Mouse (Mus musculus) c-Kit-positive CD71-positive TER-119-negative erythroid progenitor cells, embryonic 14.5 days (primary cell): ENCODE measurements around the gene Susd1.

ENCODE experiments used
- DNase-seq: peaks from one replicate; pipeline ENCODE4 v3.0.0-alpha.2; 2013; ENCODE audit warnings: low read depth

Susd1 gene

DNA sequence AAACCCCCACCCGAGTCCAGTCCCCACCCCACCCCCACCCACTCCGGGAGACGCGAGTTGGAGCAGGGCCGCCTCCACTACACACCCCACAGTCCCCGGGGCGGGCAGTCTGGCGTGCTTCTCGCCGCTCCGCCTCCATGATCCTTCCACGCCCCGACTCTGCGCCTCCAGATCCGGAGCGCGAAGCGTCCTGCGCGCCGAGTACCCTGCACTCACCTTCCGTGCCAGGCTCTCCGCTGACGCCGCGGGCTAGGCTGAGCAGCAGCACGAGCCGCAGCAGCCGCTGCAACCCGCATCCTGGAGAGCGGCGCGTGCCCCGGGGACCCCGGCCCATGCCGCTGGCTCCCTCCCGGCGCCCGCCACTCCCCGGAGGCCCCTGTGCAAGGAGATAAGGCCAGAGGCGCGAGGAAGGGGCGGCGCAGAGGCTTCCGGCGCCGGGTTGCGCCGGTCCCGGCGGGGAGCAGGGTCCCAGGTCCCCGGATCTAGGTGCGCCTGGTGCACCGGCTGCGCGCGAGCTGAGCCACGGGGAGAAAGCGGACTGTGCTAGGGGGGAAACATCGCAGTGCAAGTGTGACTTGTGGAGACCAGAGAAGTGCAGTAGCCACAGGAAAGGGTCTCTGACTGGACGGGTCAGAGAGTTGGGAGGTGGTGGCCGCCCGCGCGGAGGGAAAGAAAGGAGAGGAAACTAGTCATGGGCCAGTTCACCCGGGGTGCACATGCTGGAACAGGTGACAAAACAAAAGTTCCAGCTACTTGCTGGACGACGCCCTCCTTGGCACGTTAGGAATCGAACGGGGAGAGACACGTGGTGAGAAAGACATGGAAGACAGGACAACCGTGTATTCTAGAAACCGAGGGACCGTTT lies at the start of gene Susd1:
Gene Susd1, minus strand, starts transcription at position 644 of the 865 bp plus-strand sequence.
- DNase-seq = peak; percentile 52

DNA sequence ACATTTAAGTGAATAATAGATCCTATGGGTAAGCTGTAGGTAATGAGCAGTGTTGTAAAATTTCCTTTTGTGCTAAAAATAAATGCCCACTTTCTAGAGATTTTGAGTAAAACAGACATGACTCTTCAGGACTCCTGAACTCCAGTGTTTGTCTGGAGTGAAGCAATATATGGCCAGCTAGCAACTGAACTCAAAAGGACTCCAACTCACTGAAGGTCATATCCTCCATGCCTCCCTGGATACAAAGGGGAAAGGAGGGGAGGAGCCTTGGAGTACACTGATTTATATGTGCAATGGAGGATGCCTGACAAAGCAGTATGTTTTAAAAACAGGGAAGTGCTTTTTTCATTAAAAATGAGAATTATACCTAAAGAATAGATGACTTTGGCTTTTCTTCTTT lies 32.9 kb upstream of the Susd1 start:
- DNase-seq = no peak

DNA sequence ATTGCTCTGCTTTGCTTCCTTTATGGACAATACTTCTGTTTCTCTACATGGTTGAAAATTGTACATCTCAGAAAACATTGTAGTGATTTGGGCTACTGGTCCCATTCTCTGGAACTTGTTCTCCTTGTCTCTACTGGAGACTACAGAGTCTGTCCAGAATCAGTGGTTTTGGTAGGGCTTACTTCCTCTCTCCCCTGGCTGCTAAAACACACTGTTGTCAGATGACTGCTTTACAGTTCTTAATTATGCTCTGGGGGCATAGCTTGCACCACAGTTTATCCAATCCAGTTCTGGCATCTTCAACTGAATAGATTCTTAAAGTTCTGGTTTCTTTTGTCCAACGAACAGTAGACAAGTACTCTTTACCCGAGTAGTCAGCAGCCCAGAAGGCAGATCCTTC lies 27.0 kb upstream of the Susd1 start:
- DNase-seq = no peak

DNA sequence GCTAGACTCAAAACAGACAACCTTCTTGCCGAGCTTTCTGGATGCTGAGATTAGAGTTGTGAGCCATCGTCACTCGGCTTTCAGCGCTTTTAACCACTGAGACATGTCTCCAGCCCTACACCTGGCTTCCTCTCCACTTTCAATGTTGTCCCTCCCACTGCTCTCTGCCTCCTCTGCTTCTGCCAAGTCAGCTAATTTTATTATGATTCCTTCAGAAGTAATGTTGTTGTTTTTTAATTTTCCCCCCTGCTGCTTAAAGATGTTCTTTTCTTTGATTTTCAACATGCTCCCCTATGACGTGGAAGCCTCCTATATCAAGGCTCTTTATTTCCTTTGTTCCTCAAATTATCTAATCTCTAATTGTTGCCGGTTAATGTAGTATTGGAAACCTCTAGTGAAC lies 26.2 kb upstream of the Susd1 start:
- DNase-seq = no peak

DNA sequence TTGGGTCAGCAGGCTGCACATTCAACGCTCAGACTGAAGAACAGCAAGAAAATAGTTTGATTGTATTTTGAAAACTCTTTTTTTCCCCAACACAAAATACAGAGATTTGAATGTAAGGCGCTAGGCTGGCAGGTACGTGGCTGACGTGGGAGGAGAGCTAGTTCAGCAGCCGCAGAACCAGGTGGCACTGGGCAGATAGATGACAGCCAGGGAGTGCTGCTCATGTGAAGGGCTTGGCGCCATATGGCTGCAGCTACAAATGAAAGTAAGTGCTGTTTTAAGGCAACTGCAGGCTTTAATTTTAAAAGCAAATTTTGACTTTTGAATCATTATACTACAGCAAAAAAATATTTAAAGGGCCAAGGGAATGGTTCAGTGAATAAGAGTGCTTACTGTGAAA lies 24.1 kb upstream of the Susd1 start:
- no peak for DNase-seq

- no peak for DNase-seq
Observed at GRCm38 (mm10) chr4:59461116-59461727, 22.8 kb upstream of the Susd1 start.

DNA sequence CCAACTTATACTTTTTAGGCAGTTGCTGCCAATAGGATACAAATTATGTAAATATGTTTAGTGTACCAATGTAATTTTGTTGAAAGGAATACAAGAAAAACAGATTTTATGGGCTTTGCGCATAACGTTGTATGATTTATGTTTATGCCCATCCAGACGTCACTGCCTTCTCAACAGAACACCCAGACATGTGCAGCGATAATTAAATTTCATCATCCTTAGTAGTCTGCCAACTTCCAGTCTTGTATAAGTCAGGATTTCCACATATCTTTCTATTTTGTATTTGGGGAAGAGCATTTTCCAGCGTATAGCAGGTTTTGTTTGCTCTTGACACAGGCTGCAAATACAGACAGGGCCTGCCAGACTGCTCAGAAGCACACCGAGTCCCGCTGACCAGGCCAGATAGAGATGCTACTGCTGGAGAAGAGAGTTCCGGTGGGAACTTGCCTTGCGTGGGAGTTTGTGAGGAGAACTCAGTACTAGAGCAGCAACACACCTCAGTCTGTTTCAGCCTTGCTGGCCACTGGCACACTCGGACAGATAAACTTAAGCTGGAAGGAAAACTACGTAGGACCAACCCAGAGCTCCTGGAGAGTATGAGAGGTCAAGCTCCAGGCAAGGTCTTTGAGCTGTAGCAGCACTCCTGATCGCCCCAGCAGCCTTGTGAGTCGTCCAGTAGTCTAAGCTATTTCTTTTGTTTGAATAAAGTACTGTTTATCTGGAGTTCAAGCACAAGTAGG lies 21.0 kb upstream of the Susd1 start:
- no peak for DNase-seq

- no peak for DNase-seq
Observed at GRCm38 (mm10) chr4:59457941-59458340, 19.5 kb upstream of the Susd1 start.

DNA sequence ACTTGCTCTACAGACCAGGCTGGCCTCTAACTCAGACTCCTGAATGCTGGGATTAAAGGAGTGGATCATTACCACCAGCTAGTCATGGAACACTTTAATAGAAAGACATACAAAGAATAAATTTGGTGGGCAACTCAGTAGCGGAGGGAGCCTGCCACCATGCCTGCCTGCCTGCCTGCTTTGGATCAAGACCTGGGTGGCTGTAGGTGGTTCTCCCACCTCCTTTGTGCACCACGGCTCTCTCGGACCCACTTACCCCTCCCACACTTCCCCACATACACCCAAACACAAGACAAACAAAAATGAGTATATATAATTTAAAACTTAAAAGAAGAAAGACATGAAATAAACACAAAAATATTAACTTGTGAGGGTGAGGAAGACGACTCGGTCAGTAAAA lies 18.7 kb upstream of the Susd1 start:
- no peak for DNase-seq

- no peak for DNase-seq
Observed at GRCm38 (mm10) chr4:59455465-59455864, 17.0 kb upstream of the Susd1 start.

- no peak for DNase-seq
Observed at GRCm38 (mm10) chr4:59454046-59454445, 15.6 kb upstream of the Susd1 start.

GRCm38 (mm10) chr4:59452503-59452933 lies 14.1 kb upstream of the Susd1 start:
- DNase-seq = no peak

GRCm38 (mm10) chr4:59450906-59451305 lies 12.5 kb upstream of the Susd1 start:
- no peak for DNase-seq

- DNase-seq = no peak
Observed at GRCm38 (mm10) chr4:59450234-59450854, 11.9 kb upstream of the Susd1 start.

DNA sequence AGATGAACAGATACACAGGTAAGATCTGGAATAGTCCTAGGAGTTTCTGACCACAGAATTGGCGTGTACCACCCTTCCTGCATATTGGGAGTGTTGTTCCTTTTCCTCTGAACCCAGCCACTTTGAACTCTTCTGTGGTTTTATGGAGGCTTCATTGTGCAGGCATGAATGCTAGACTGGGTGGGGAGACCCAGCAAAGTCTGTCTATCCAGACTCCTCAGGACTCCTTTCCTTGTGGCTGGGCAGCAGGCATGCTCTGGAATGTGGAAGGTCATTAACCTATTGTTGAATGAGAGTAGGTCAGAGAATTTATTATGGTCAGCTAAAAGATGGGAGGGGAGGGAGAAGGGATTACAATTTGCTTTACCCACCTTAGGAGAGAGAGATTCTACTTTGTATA lies 8.9 kb upstream of the Susd1 start:
- DNase-seq = no peak

GRCm38 (mm10) chr4:59445516-59445915 lies 7.1 kb upstream of the Susd1 start:
- no peak for DNase-seq

DNA sequence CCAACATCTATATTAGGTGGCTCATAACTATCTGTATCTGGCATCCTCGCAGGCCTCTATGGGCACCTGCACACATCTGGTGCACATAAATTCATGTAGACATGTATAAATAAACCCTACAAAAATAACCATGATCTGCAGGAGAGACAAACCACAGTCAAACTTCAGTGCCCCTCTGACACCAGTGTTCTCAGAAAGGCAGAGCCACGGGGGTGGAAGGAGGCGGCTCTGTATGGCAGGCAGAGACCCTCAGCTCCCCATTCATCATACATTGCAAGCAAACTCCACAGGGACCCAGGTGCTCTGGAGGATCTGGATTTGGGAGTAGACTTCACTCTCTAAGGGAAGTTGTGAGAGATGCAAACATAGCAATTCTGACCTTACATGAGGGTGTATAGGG lies 6.6 kb upstream of the Susd1 start:
- no peak for DNase-seq

DNA sequence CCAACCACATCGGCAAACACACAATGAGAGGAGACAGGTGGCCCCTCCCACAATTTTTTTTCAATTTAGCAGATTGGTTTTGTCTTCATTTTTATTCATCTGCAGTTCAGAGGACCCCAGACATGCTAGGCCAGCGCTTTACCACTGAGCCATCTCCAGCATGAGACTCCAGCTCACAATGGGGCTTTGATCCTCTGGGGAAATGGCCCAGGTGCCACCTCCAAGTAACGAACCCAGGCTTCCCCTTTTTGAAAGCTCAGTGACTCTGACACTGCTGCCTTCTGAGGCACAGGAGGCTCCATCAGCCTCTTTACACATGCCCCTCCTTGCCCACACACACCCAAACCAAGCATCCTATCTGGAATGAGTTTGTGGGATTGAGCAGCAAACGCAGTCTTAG lies 5.7 kb upstream of the Susd1 start:
- no peak for DNase-seq

- no peak for DNase-seq
Observed at GRCm38 (mm10) chr4:59441265-59441664, 2.8 kb upstream of the Susd1 start.

- DNase-seq = no peak
Observed at GRCm38 (mm10) chr4:59439960-59440359, 1.5 kb upstream of the Susd1 start.

DNA sequence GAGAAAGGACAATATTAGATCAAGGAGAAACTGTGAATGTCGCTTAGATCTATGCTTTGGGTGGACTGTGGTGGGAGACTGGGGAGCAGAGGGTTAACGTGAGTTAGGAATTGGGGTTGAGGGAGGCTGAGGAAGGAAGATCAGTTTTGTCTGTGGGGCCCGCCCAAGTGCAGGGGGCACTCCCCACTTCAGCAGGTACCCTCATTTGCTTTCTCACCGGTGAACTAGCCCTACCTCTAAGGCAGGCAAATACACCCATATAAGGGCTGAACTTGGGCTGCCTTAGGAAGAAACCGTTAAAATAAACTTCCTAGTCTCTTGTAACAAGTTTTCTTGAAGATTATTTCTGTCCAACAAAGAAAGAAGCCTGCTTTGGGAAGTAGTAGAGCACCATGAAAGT lies 608 bp upstream of the Susd1 start:
- no peak for DNase-seq

- no peak for DNase-seq
Observed at GRCm38 (mm10) chr4:59435951-59436350, 2.5 kb downstream of the Susd1 start.
